Mouse (Mus musculus): Measurements from ENCODE around the gene Mgat1. TPM values are rescaled to one million over a fixed set of nuclear protein-coding genes. Genes with fewer than 3 reads are reported as not detected.
"Not testable (repeated sequence)": the region's sequence is repeated elsewhere in the genome, so short reads cannot be mapped to it uniquely, and the experiment has no call there.

Gene Mgat1
- polyA plus RNA-seq, 1 experiment = 222 TPM

DNA sequence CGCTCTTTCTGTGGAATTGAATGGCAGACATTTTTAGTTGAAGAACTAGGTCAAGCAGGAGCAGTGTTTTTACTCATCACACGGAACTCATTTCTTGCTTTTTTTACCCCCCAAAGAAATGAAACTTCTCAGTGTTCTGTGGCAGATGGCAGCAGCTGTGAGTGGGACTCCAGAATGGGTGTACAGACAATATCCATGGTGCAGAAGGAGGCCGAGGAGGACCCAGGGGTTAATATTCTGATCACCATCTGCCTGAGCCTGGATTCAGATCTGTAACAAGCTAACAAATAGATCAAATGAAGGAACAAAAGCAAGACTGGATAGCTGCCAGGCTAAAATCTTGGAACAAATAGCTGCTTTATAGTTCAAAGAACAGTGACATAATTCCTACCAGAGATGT lies 48.8 kb downstream of the Mgat1 start:
- H3K27ac ChIP-seq (ENCODE audit: insufficient read depth, low read length) = no peak overlapping the region
- no peaks in the 10 kb centered on the region for H3K4me1 ChIP-seq (ENCODE audit: control insufficient read depth, insufficient read depth, insufficient read length)
- DNase-seq (ENCODE audit: low read depth in 1 of 2, low spot score in 2 of 2) = no peak
- H3K36me3 ChIP-seq (ENCODE audit: control insufficient read depth, insufficient read depth, low read length) = no peaks in the 10 kb centered on the region
- 89% methylated on average over 3 of the region's 3 CpGs for WGBS
- H3K4me3 ChIP-seq (ENCODE audit: extremely low read depth, insufficient read depth, insufficient read length) = no peak overlapping the region; the same call in 1 of the 2 replicates
- no peaks in the 10 kb centered on the region for H3K27me3 ChIP-seq (ENCODE audit: control insufficient read depth, insufficient read depth, low read length)
- TF ChIP-seq POLR2A (IDR thresholded peaks at IDR 0.05; ENCODE audit: low read depth, low read length) (no peak), CTCF (IDR thresholded peaks at IDR 0.05; ENCODE audit: extremely low read depth, insufficient read depth, insufficient read length, insufficient replicate concordance) (no peak)

DNA sequence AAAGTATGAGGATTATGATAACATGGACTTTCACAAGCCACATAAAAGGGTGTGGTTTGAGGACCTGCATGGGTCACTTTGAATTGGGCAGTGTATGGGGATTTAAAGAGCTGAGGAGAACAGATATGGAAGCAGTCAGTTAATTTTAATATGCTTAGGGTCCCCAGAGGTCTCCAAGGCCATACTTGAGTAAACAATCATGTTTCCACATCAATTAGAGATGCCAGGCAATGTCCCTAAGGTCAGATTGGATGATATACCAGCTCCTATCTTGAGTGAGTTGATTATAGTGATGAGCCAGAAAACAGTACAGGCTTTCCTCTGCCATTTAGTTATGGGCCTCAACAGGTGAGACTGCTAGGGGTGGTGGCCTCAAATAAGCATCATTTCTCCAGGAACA lies 60.5 kb downstream of the Mgat1 start, which contains the start of gene Olfr10:
TSS of gene Olfr10 (plus strand) at position 301 of the 400 bp plus-strand sequence.
- DNase-seq (ENCODE audit: low read depth in 1 of 2, low spot score in 2 of 2) = no peak
- Histone ChIP-seq H3K4me1 (ENCODE audit: control insufficient read depth, insufficient read depth, insufficient read length) (no peaks in the 10 kb centered on the region), H3K27ac (ENCODE audit: insufficient read depth, low read length) (no peak within 1 kb of the TSS), H3K4me3 (ENCODE audit: extremely low read depth, insufficient read depth, insufficient read length) (no peak within 1 kb of the TSS), H3K27me3 (ENCODE audit: control insufficient read depth, insufficient read depth, low read length) (no peaks in the 10 kb centered on the region), H3K36me3 (ENCODE audit: control insufficient read depth, insufficient read depth, low read length) (no peaks in the 10 kb centered on the region)
- no peak for TF ChIP-seq POLR2A (IDR thresholded peaks at IDR 0.05; ENCODE audit: low read depth, low read length)
- no peak for TF ChIP-seq CTCF (IDR thresholded peaks at IDR 0.05; ENCODE audit: extremely low read depth, insufficient read depth, insufficient read length, insufficient replicate concordance)

DNA sequence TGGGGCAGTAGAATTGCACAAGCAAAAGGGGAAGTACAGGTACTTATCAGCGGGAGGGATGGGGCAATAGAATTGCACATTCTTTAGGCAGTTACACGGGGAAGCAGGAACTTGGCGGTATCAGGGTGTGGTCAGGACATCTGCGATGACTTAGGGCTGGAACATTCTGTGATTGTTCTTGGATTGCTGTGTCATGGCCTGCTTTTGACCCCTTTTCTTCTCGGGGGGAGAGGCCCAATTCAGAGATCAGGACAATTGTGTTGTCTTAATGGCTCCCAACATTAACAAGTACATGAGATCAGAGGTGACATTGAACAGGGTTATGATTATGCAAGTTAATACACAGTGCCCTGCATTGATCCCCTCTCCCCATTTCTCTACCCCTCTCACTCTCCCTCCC lies 64.6 kb downstream of the Mgat1 start:
- not testable (repeated sequence) for H3K27ac ChIP-seq (ENCODE audit: insufficient read depth, low read length); H3K4me1 ChIP-seq (ENCODE audit: control insufficient read depth, insufficient read depth, insufficient read length); DNase-seq (ENCODE audit: low read depth in 1 of 2, low spot score in 2 of 2); H3K27me3 ChIP-seq (ENCODE audit: control insufficient read depth, insufficient read depth, low read length); H3K4me3 ChIP-seq (ENCODE audit: extremely low read depth, insufficient read depth, insufficient read length); H3K36me3 ChIP-seq (ENCODE audit: control insufficient read depth, insufficient read depth, low read length)
- 67% methylated on average over 5 of the region's 5 CpGs for WGBS

Other genes starting within 250 kb of the Mgat1 start
- gene 9930111J21Rik2, start 192.9 kb upstream of the Mgat1 start, polyA plus RNA-seq (2012; rRNA removed) = 10.8 and 11.0 TPM in 2 replicates
- gene Tgtp2, start 180.0 kb upstream of the Mgat1 start, polyA plus RNA-seq (2012; rRNA removed) = 7.1 and 19.6 TPM in 2 replicates
- gene Ifi47, start 167.6 kb upstream of the Mgat1 start, polyA plus RNA-seq (2012; rRNA removed) = 16.8 and 16.9 TPM in 2 replicates
- gene Olfr1396, start 129.3 kb upstream of the Mgat1 start, polyA plus RNA-seq (2012; rRNA removed) = 0.05 and 0.41 TPM in 2 replicates
- not detected in 2 replicates for gene Olfr1395, start 101.9 kb upstream of the Mgat1 start, polyA plus RNA-seq (2012; rRNA removed)
- gene Olfr1394, start 89.8 kb upstream of the Mgat1 start, polyA plus RNA-seq (2012; rRNA removed) = not detected in 2 replicates
- gene Btnl9, start 57.0 kb upstream of the Mgat1 start, polyA plus RNA-seq (2012; rRNA removed) = 3.9 and 6.9 TPM in 2 replicates
- 1.4 and 2.4 TPM in 2 replicates for gene Zfp62, start 40.9 kb upstream of the Mgat1 start, polyA plus RNA-seq (2012; rRNA removed)
- 0.06 TPM in 2 replicates for gene Olfr1393, start 34.1 kb downstream of the Mgat1 start, polyA plus RNA-seq (2012; rRNA removed)
- gene Olfr1392, start 41.1 kb downstream of the Mgat1 start, polyA plus RNA-seq (2012; rRNA removed) = not detected in 2 replicates
- not detected in 2 replicates for gene Olfr10, start 60.5 kb downstream of the Mgat1 start, polyA plus RNA-seq (2012; rRNA removed)
- not detected in 2 replicates for gene Olfr1391, start 78.6 kb downstream of the Mgat1 start, polyA plus RNA-seq (2012; rRNA removed)
- not detected in 2 replicates for gene Olfr1390, start 91.0 kb downstream of the Mgat1 start, polyA plus RNA-seq (2012; rRNA removed)
- gene Olfr1389, start 178.9 kb downstream of the Mgat1 start, polyA plus RNA-seq (2012; rRNA removed) = not detected in 2 replicates
- 0.08 TPM in 1 of 2 replicates, not detected in the other for gene Olfr1388, start 192.4 kb downstream of the Mgat1 start, polyA plus RNA-seq (2012; rRNA removed)
- not detected in 2 replicates for gene Olfr1387, start 211.2 kb downstream of the Mgat1 start, polyA plus RNA-seq (2012; rRNA removed)
- gene Olfr1386, start 220.9 kb downstream of the Mgat1 start, polyA plus RNA-seq (2012; rRNA removed) = not detected in 2 replicates
- gene Olfr1385, start 244.9 kb downstream of the Mgat1 start, polyA plus RNA-seq (2012; rRNA removed) = not detected in 2 replicates